Mouse (Mus musculus): ENCODE data around the gene Plxdc2.

The Plxdc2 gene

GRCm38 (mm10) chr2:16414340-16414976 lies 58.4 kb downstream of the Plxdc2 start:
- DNase-seq (ENCODE audit: low spot score) = no peak

GRCm38 (mm10) chr2:16439030-16439429 lies 82.9 kb downstream of the Plxdc2 start:
- no peak for DNase-seq (ENCODE audit: low spot score)

GRCm38 (mm10) chr2:16442643-16443042 lies 86.5 kb downstream of the Plxdc2 start:
- no peak for DNase-seq (ENCODE audit: low spot score)

- no peak for DNase-seq (ENCODE audit: low spot score)
These were observed 91.8 kb downstream of the Plxdc2 start for GRCm38 (mm10) chr2:16447936-16448335.

GRCm38 (mm10) chr2:16450838-16451665 lies 94.9 kb downstream of the Plxdc2 start:
- peak; percentile 50 for DNase-seq (ENCODE audit: low spot score)

GRCm38 (mm10) chr2:16451666-16452009 lies 95.5 kb downstream of the Plxdc2 start:
- DNase-seq (ENCODE audit: low spot score) = no peak

- no peak for DNase-seq (ENCODE audit: low spot score)
These were observed 96.0 kb downstream of the Plxdc2 start for GRCm38 (mm10) chr2:16452080-16452479.

GRCm38 (mm10) chr2:16456264-16456780 lies 100.2 kb downstream of the Plxdc2 start:
- no peak for DNase-seq (ENCODE audit: low spot score)

- no peak for DNase-seq (ENCODE audit: low spot score)
These were observed 103.4 kb downstream of the Plxdc2 start for GRCm38 (mm10) chr2:16459490-16459889.

GRCm38 (mm10) chr2:16470099-16470498 lies 114.0 kb downstream of the Plxdc2 start:
- no peak for DNase-seq (ENCODE audit: low spot score)

- no peak for DNase-seq (ENCODE audit: low spot score)
These were observed 127.8 kb downstream of the Plxdc2 start for GRCm38 (mm10) chr2:16483943-16484342.

GRCm38 (mm10) chr2:16485970-16486369 lies 129.9 kb downstream of the Plxdc2 start:
- DNase-seq (ENCODE audit: low spot score) = no peak

GRCm38 (mm10) chr2:16491242-16491641 lies 135.1 kb downstream of the Plxdc2 start:
- no peak for DNase-seq (ENCODE audit: low spot score)

GRCm38 (mm10) chr2:16502843-16503242 lies 146.7 kb downstream of the Plxdc2 start:
- DNase-seq (ENCODE audit: low spot score) = no peak

- no peak for DNase-seq (ENCODE audit: low spot score)
These were observed 151.6 kb downstream of the Plxdc2 start for GRCm38 (mm10) chr2:16507540-16508230.

GRCm38 (mm10) chr2:16518148-16518547 lies 162.0 kb downstream of the Plxdc2 start:
- no peak for DNase-seq (ENCODE audit: low spot score)

GRCm38 (mm10) chr2:16523427-16523826 lies 167.3 kb downstream of the Plxdc2 start:
- DNase-seq (ENCODE audit: low spot score) = no peak

- DNase-seq (ENCODE audit: low spot score) = no peak
These were observed 176.1 kb downstream of the Plxdc2 start for GRCm38 (mm10) chr2:16532244-16532643.

GRCm38 (mm10) chr2:16534566-16534965 lies 178.5 kb downstream of the Plxdc2 start:
- no peak for DNase-seq (ENCODE audit: low spot score)

- DNase-seq (ENCODE audit: low spot score) = no peak
These were observed 185.1 kb downstream of the Plxdc2 start for GRCm38 (mm10) chr2:16541226-16541625.

- DNase-seq (ENCODE audit: low spot score) = no peak
These were observed 189.1 kb downstream of the Plxdc2 start for GRCm38 (mm10) chr2:16545207-16545606.

GRCm38 (mm10) chr2:16559287-16559686 lies 203.2 kb downstream of the Plxdc2 start:
- no peak for DNase-seq (ENCODE audit: low spot score)

GRCm38 (mm10) chr2:16568263-16568662 lies 212.2 kb downstream of the Plxdc2 start:
- no peak for DNase-seq (ENCODE audit: low spot score)

Data from testis, postnatal 14 days (tissue).